Mouse (Mus musculus) lung, postnatal 0 days (tissue): ENCODE data around the gene Rarg.

Source experiments
- CTCF ChIP-seq: IDR thresholded peaks from 2 replicates; pipeline ENCODE4 v1.5.1; 2016; ENCODE audit warnings: antibody characterized with exemption, mild to moderate bottlenecking
- EP300 ChIP-seq: IDR thresholded peaks from 2 replicates; pipeline ENCODE4 v1.6.1; 2016; ENCODE audit warnings: antibody characterized with exemption, mild to moderate bottlenecking, control low read depth

- TF ChIP-seq CTCF, result no peak
- TF ChIP-seq EP300, result no peak
These were observed 5.7 kb upstream of the Rarg start for GRCm38 (mm10) chr15:102263037-102263436.
